Mouse (Mus musculus): ENCODE results near the gene Sh3pxd2a.
A peak's percentile ranks its signal among the peaks of the same experiment; 100 is the strongest.

Gene Sh3pxd2a

GRCm38 (mm10) chr19:47464304-47465241 is at the start of gene Sh3pxd2a:
Sh3pxd2a (minus strand) TSS chr19:47464401.
- DNase-seq, result peak; percentile 81

GRCm38 (mm10) chr19:47513618-47513897 is 49.4 kb upstream of the Sh3pxd2a start:
- no peak for DNase-seq

- DNase-seq, result no peak
These were observed 48.8 kb upstream of the Sh3pxd2a start for GRCm38 (mm10) chr19:47512794-47513617.

GRCm38 (mm10) chr19:47511958-47512357 is 47.8 kb upstream of the Sh3pxd2a start:
- DNase-seq, result no peak

GRCm38 (mm10) chr19:47511294-47511675 is 47.1 kb upstream of the Sh3pxd2a start:
- peak; percentile 47 for DNase-seq

GRCm38 (mm10) chr19:47510473-47511293 is 46.5 kb upstream of the Sh3pxd2a start:
- peak; percentile 72 for DNase-seq

GRCm38 (mm10) chr19:47510135-47510472 is 45.9 kb upstream of the Sh3pxd2a start:
- DNase-seq, result no peak

- no peak for DNase-seq
These were observed 44.6 kb upstream of the Sh3pxd2a start for GRCm38 (mm10) chr19:47508771-47509281.

GRCm38 (mm10) chr19:47508191-47508590 is 44.0 kb upstream of the Sh3pxd2a start:
- no peak for DNase-seq

- peak; percentile 84 for DNase-seq
These were observed 43.2 kb upstream of the Sh3pxd2a start for GRCm38 (mm10) chr19:47507128-47508121.

GRCm38 (mm10) chr19:47503625-47504024 is 39.4 kb upstream of the Sh3pxd2a start:
- DNase-seq, result no peak

- DNase-seq, result no peak
These were observed 38.4 kb upstream of the Sh3pxd2a start for GRCm38 (mm10) chr19:47502563-47502962.

- no peak for DNase-seq
These were observed 36.3 kb upstream of the Sh3pxd2a start for GRCm38 (mm10) chr19:47500389-47501011.

GRCm38 (mm10) chr19:47499841-47500240 is 35.6 kb upstream of the Sh3pxd2a start:
- DNase-seq, result no peak

- no peak for DNase-seq
These were observed 34.7 kb upstream of the Sh3pxd2a start for GRCm38 (mm10) chr19:47498942-47499341.

- DNase-seq, result no peak
These were observed 33.5 kb upstream of the Sh3pxd2a start for GRCm38 (mm10) chr19:47497736-47498135.

GRCm38 (mm10) chr19:47497313-47497712 is 33.1 kb upstream of the Sh3pxd2a start:
- no peak for DNase-seq

GRCm38 (mm10) chr19:47493017-47493997 is 29.1 kb upstream of the Sh3pxd2a start:
- no peak for DNase-seq

- no peak for DNase-seq
These were observed 28.2 kb upstream of the Sh3pxd2a start for GRCm38 (mm10) chr19:47492422-47492821.

- DNase-seq, result no peak
These were observed 27.7 kb upstream of the Sh3pxd2a start for GRCm38 (mm10) chr19:47491853-47492252.
